20 mouse cellular contexts compared by ENCODE assay signal in genomic region chr9:64773254-64773653, GRCm38 (mm10). TPM values are rescaled to one million over a fixed set of nuclear protein-coding genes. Genes with fewer than 3 reads are reported as not detected.
DNase-seq lines count a peak whose midpoint lies in the region; ATAC-seq lines count a peak whose summit lies in the region.
"Had no signal": no experiment of that assay in that cellular context is flagged by ENCODE, and none has a peak within 500 bp of the region (broad histone marks: within the 10 kb centered on the region; RNA-seq: fewer than 3 reads in every experiment).

No protein-coding gene starts in this region.

- H3K27ac ChIP-seq in heart, embryonic 10.5 days, result no peak overlapping the region
- H3K27ac ChIP-seq in hindbrain, embryonic 13.5 days, result peak overlapping the region; percentile 60; the same call in 1 of the 2 replicates
- no peak overlapping the region for H3K27ac ChIP-seq in hindbrain, embryonic 12.5 days
- H3K27ac ChIP-seq in neural tube, embryonic 13.5 days (replicated peaks), result peak overlapping the region; percentile 81; the same call in 1 of the 2 replicates
- H3K27ac ChIP-seq: embryonic facial prominence, embryonic 15.5 days; forebrain, embryonic 10.5 days; hindbrain, embryonic 10.5 days; intestine, embryonic 15.5 days had no signal

- no peak overlapping the region for H3K9ac ChIP-seq in hindbrain, embryonic 13.5 days
- H3K9ac ChIP-seq in hindbrain, embryonic 12.5 days, result no peak overlapping the region
- no peak overlapping the region for H3K9ac ChIP-seq in neural tube, embryonic 13.5 days
- H3K9ac ChIP-seq: embryonic facial prominence, embryonic 15.5 days; intestine, embryonic 15.5 days had no signal

- H3K4me2 ChIP-seq in hindbrain, embryonic 13.5 days, result no peak overlapping the region
- H3K4me2 ChIP-seq in hindbrain, embryonic 12.5 days (replicated peaks), result no peak overlapping the region
- H3K4me2 ChIP-seq in neural tube, embryonic 13.5 days, result no peak overlapping the region
- H3K4me2 ChIP-seq: embryonic facial prominence, embryonic 15.5 days; intestine, embryonic 15.5 days had no signal

- no peaks in the 10 kb centered on the region for H3K36me3 ChIP-seq in heart, embryonic 10.5 days
- H3K36me3 ChIP-seq in hindbrain, embryonic 13.5 days, result no peaks in the 10 kb centered on the region
- no peaks in the 10 kb centered on the region for H3K36me3 ChIP-seq in hindbrain, embryonic 12.5 days
- H3K36me3 ChIP-seq in neural tube, embryonic 13.5 days, result no peaks in the 10 kb centered on the region
- H3K36me3 ChIP-seq: embryonic facial prominence, embryonic 15.5 days; forebrain, embryonic 10.5 days; hindbrain, embryonic 10.5 days; intestine, embryonic 15.5 days had no signal

- ATAC-seq in hindbrain, embryonic 13.5 days (ENCODE audit: low FRiP score), result no peak
- ATAC-seq in hindbrain, embryonic 12.5 days (ENCODE audit: low FRiP score), result no peak
- ATAC-seq in neural tube, embryonic 13.5 days (ENCODE audit: low read depth), result no peak
- ATAC-seq: activated CD4-positive, CD25-positive, alpha-beta regulatory T cell, adult 4 months; forebrain, embryonic 14.5 days; intestine, embryonic 15.5 days; Patski had no signal

- H3K4me3 ChIP-seq in heart, embryonic 10.5 days, result no peak overlapping the region
- H3K4me3 ChIP-seq in hindbrain, embryonic 13.5 days, result no peak overlapping the region
- H3K4me3 ChIP-seq in hindbrain, embryonic 12.5 days, result no peak overlapping the region
- H3K4me3 ChIP-seq in neural tube, embryonic 13.5 days, result no peak overlapping the region
- H3K4me3 ChIP-seq: embryonic facial prominence, embryonic 15.5 days; erythroblast, embryonic 14.5 days; forebrain, embryonic 10.5 days; gastrocnemius, adult 2 months; hindbrain, embryonic 10.5 days; intestine, embryonic 15.5 days had no signal

- 43% methylated on average over 8 of the region's 8 CpGs for WGBS in heart, embryonic 10.5 days
- WGBS in hindbrain, embryonic 13.5 days, result 85% methylated on average over 8 of the region's 8 CpGs
- WGBS in hindbrain, embryonic 12.5 days, result 84% methylated on average over 8 of the region's 8 CpGs
- 86% methylated on average over 8 of the region's 8 CpGs for WGBS in neural tube, embryonic 13.5 days

- DNase-seq in heart, embryonic 10.5 days (ENCODE audit: low spot score), result peak; percentile 79
- DNase-seq in heart, adult 18-20 months, result no peak
- no peak for DNase-seq in neural tube, embryonic 10.5 days (ENCODE audit: extremely low spot score, low spot score)
- no peak for DNase-seq in adrenal gland, adult 8-10 months
- DNase-seq: adrenal gland, postnatal 36 days; gastrocnemius, adult 2 months; gastrocnemius, postnatal 25 days; kidney, adult 18-20 months had no signal

- no peaks in the 10 kb centered on the region for H3K9me3 ChIP-seq in heart, embryonic 10.5 days
- no peaks in the 10 kb centered on the region for H3K9me3 ChIP-seq in hindbrain, embryonic 13.5 days
- no peaks in the 10 kb centered on the region for H3K9me3 ChIP-seq in hindbrain, embryonic 12.5 days (replicated peaks)
- H3K9me3 ChIP-seq in neural tube, embryonic 13.5 days, result no peaks in the 10 kb centered on the region
- H3K9me3 ChIP-seq: embryonic facial prominence, embryonic 15.5 days; forebrain, embryonic 10.5 days; hindbrain, embryonic 10.5 days; intestine, embryonic 15.5 days had no signal

- H3K4me1 ChIP-seq in heart, embryonic 10.5 days, result peaks cover 42% of the 10 kb centered on the region
- H3K4me1 ChIP-seq in hindbrain, embryonic 13.5 days (replicated peaks), result peaks cover 23% of the 10 kb centered on the region
- H3K4me1 ChIP-seq in hindbrain, embryonic 12.5 days, result peaks cover 17% of the 10 kb centered on the region
- peaks cover 23% of the 10 kb centered on the region for H3K4me1 ChIP-seq in neural tube, embryonic 13.5 days (replicated peaks)
- H3K4me1 ChIP-seq: embryonic facial prominence, embryonic 15.5 days; intestine, embryonic 15.5 days had no signal

- no peaks in the 10 kb centered on the region for H3K27me3 ChIP-seq in heart, embryonic 10.5 days (ENCODE audit: insufficient read depth, poor library complexity, severe bottlenecking)
- H3K27me3 ChIP-seq in hindbrain, embryonic 13.5 days, result no peaks in the 10 kb centered on the region
- H3K27me3 ChIP-seq in hindbrain, embryonic 12.5 days, result no peaks in the 10 kb centered on the region
- no peaks in the 10 kb centered on the region for H3K27me3 ChIP-seq in neural tube, embryonic 13.5 days
- H3K27me3 ChIP-seq: CH12.LX; embryonic facial prominence, embryonic 15.5 days; intestine, embryonic 15.5 days; Patski had no signal

RNA-seq across cellular contexts. Expression of gene Rab11a, which starts 35.7 kb away (rescaled TPM):
- polyA plus RNA-seq in heart, embryonic 10.5 days (2016; fragmentation: Nextera tagmentation; extraction: Ambion mirVana), result 318 and 342 TPM in 2 replicates
- total RNA-seq in heart, adult 18-20 months (2021), result 100 to 1,000 TPM; 176 to 180 TPM
- 381 and 422 TPM in 2 replicates for polyA plus RNA-seq in hindbrain, embryonic 13.5 days (2015; fragmentation: Nextera tagmentation; extraction: Ambion mirVana)
- 297 and 307 TPM in 2 replicates for polyA plus RNA-seq in hindbrain, embryonic 12.5 days (2016; fragmentation: Nextera tagmentation; extraction: Ambion mirVana)
- polyA plus RNA-seq in neural tube, embryonic 13.5 days (2015; fragmentation: Nextera tagmentation; extraction: Ambion mirVana), result 356 and 415 TPM in 2 replicates
- total RNA-seq in adrenal gland, adult 8-10 months (2022), result 100 to 1,000 TPM; 231 to 285 (median 262) TPM

RNA-seq across cellular contexts. Expression of gene Dennd4a, which starts 37.9 kb away (rescaled TPM):
- 7.3 and 7.8 TPM in 2 replicates for polyA plus RNA-seq in heart, embryonic 10.5 days (2016; fragmentation: Nextera tagmentation; extraction: Ambion mirVana)
- total RNA-seq in heart, adult 18-20 months (2021), result 1 to 10 TPM; 5.7 to 7.9 TPM
- 9.4 and 10.0 TPM in 2 replicates for polyA plus RNA-seq in hindbrain, embryonic 13.5 days (2015; fragmentation: Nextera tagmentation; extraction: Ambion mirVana)
- polyA plus RNA-seq in hindbrain, embryonic 12.5 days (2016; fragmentation: Nextera tagmentation; extraction: Ambion mirVana), result 10.3 and 12.8 TPM in 2 replicates
- 9.1 and 9.7 TPM in 2 replicates for polyA plus RNA-seq in neural tube, embryonic 13.5 days (2015; fragmentation: Nextera tagmentation; extraction: Ambion mirVana)
- 10 to 100 TPM; 15.1 to 42.4 (median 29.1) TPM for total RNA-seq in adrenal gland, adult 8-10 months (2022)

Comparison
In these comparisons a context has a peak if more than half of its experiments do, and no peak if none do; other contexts are left out.
1. H3K27ac ChIP-seq: peak in hindbrain, embryonic 13.5 days (single experiment) and neural tube, embryonic 13.5 days (single experiment); none in heart, embryonic 10.5 days (single experiment) and hindbrain, embryonic 12.5 days (single experiment).